Mouse (Mus musculus) embryonic facial prominence, embryonic 14.5 days (tissue): ENCODE data around the gene Hsf2bp. TPM values are rescaled to one million over a fixed set of nuclear protein-coding genes. Genes with fewer than 3 reads are reported as not detected.

ENCODE experiments used
- ATAC-seq: fragments of 200-750 bp; cut with Nextera tagmentation; 2 replicates; pipeline ENCODE4 v1.8.0; 2017; ENCODE audit warnings: low read depth, moderate number of reproducible peaks, moderate TSS enrichment
- DNase-seq: peaks from one replicate; pipeline ENCODE4 v3.0.0-alpha.2; 2015; ENCODE audit warnings: low spot score
- H3K27ac ChIP-seq: fragments of 300-500 bp; sonication (generic); replicated peaks from 2 replicates; pipeline ENCODE4 v1.5.1; 2014; ENCODE audit warnings: low read depth, mild to moderate bottlenecking, low read length, moderate library complexity
- H3K27me3 ChIP-seq: fragments of 300-500 bp; sonication (generic); replicated peaks from 2 replicates; pipeline ENCODE4 v1.6.1; 2014; ENCODE audit warnings: low read length; ENCODE audit not compliant: control insufficient read depth, insufficient read depth
- H3K36me3 ChIP-seq: fragments of 300-500 bp; sonication (generic); 2 replicates; pipeline ENCODE4 v1.6.1; 2014; ENCODE audit warnings: low read length, mixed read lengths; ENCODE audit not compliant: control insufficient read depth, insufficient read depth
- H3K4me1 ChIP-seq: fragments of 300-500 bp; sonication (generic); 2 replicates; pipeline ENCODE4 v1.6.1; 2014; ENCODE audit warnings: antibody characterized with exemption, low read length; ENCODE audit not compliant: control insufficient read depth, insufficient read depth
- H3K4me2 ChIP-seq: fragments of 300-500 bp; sonication (generic); 2 replicates; pipeline ENCODE4 v1.6.1; 2014; ENCODE audit warnings: low read depth, mild to moderate bottlenecking, low read length, moderate library complexity, mixed read lengths
- H3K4me3 ChIP-seq: fragments of 300-500 bp; sonication (generic); 2 replicates; pipeline ENCODE4 v1.5.1; 2014; ENCODE audit warnings: low read depth, mild to moderate bottlenecking, low read length
- H3K9ac ChIP-seq: fragments of 300-500 bp; sonication (generic); 2 replicates; pipeline ENCODE4 v1.6.1; 2014; ENCODE audit warnings: low read depth, mild to moderate bottlenecking, low read length, moderate library complexity, mixed read lengths
- H3K9me3 ChIP-seq: fragments of 300-500 bp; sonication (generic); 2 replicates; pipeline ENCODE4 v1.6.1; 2016; ENCODE audit warnings: low read length; ENCODE audit not compliant: control insufficient read depth
- WGBS: fragments of 180-500 bp; shearing (Covaris S2); extraction: QIAGEN DNeasy Blood & Tissue Kit; methylation state at CpG from one replicate; pipeline ENCODE4 v1.1.7; 2014; 5-methylcytosine and 5-hydroxymethylcytosine counted together
- polyA plus RNA-seq: library from polyadenylated mRNA; unstranded; fragments of >200 nt; fragmentation: Nextera tagmentation; extraction: Ambion mirVana; gene quantifications from 2 replicates; pipeline ENCODE4 v1.2.1, GENCODE M21; 2014

Hsf2bp gene
- polyA plus RNA-seq, 1 experiment from 2014 or later, result 1.2 TPM

GRCm38 (mm10) chr17:31908966-31909365, 127.2 kb downstream of the Hsf2bp start:
- Histone ChIP-seq H3K9me3 (no peaks in the 10 kb centered on the region), H3K36me3 (no peaks in the 10 kb centered on the region), H3K9ac (no peak overlapping the region), H3K27me3 (no peaks in the 10 kb centered on the region), H3K4me3 (no peak overlapping the region), H3K4me2 (no peak overlapping the region), H3K27ac (no peak overlapping the region), H3K4me1 (peaks cover 13% of the 10 kb centered on the region)
- WGBS, result 94% methylated on average over 2 of the region's 2 CpGs
- ATAC-seq (no peak), DNase-seq (no peak)

DNA sequence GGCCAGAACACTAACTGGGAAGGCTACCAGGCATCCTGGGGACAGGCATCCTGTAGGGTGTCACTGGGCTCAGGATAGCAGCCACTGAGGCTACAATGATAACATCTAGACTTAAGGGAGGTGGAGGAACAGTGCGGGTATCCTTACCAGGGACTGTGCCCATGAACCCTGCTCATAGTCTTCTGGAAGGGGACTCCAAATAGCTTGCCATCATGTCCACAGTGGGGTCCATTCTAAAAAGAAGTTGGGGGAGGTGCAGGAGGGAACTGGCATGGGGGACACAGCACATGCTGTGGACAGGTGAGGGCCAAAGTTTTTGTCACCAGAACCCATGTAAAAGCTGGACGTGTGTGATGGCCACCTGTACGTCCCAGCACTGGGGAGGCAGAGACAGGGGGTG, 129.7 kb downstream of the Hsf2bp start:
- ATAC-seq, result no peak
- H3K4me1 ChIP-seq, result no peaks in the 10 kb centered on the region
- H3K4me3 ChIP-seq, result no peak overlapping the region
- no peaks in the 10 kb centered on the region for H3K9me3 ChIP-seq
- DNase-seq, result no peak
- no peak overlapping the region for H3K9ac ChIP-seq
- H3K36me3 ChIP-seq, result no peaks in the 10 kb centered on the region
- no peak overlapping the region for H3K4me2 ChIP-seq
- 93% methylated on average over 3 of the region's 3 CpGs for WGBS
- no peak overlapping the region; the same call in 1 of the 2 replicates for H3K27ac ChIP-seq
- H3K27me3 ChIP-seq, result no peaks in the 10 kb centered on the region

- peak; percentile 12; the same call in 1 of the 2 replicates for ATAC-seq
These were observed 130.3 kb downstream of the Hsf2bp start for GRCm38 (mm10) chr17:31905791-31906211.

DNA sequence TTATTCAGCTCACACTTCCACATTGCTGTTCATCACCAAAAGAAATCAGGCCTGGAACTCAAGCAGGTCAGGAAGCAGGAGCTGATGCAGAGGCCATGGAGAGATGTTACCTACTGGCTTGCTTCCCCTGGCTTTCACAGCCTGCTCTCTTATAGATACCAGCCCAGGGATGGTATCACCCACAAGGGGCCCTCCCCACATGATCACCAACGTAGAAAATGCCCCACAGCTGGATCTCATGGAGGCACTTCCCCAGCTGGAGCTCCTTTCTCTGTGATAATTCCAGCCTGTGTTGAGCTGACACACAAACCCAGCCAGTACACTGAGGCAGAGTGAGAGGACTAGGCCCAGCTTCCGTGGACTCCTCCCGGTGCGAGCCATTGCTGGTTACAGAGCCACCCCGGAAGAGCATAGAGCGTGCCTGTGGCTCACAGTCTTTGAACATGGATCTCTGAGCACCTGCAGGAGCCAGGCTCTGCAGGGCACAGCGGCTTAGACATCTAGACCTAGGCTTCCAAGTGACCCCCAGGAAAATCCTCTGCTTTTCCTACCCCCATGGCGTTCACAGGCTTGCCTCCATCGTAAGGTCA, 130.9 kb downstream of the Hsf2bp start:
- no peak for DNase-seq
- 71% methylated on average over 9 of the region's 9 CpGs for WGBS
- no peak overlapping the region for H3K9ac ChIP-seq
- no peak overlapping the region for H3K4me2 ChIP-seq
- H3K9me3 ChIP-seq, result no peaks in the 10 kb centered on the region
- peak overlapping the region; percentile 42; the same call in 1 of the 2 replicates for H3K27ac ChIP-seq
- no peak overlapping the region for H3K4me3 ChIP-seq
- no peaks in the 10 kb centered on the region for H3K36me3 ChIP-seq
- H3K4me1 ChIP-seq, result no peaks in the 10 kb centered on the region
- ATAC-seq, result no peak
- H3K27me3 ChIP-seq, result no peaks in the 10 kb centered on the region

More at GRCm38 (mm10) chr17:31905791-31906211, 130.3 kb downstream of the Hsf2bp start:
- Histone ChIP-seq H3K27me3 (no peaks in the 10 kb centered on the region), H3K9me3 (no peaks in the 10 kb centered on the region), H3K27ac (peak overlapping the region; percentile 42; the same call in 1 of the 2 replicates), H3K36me3 (no peaks in the 10 kb centered on the region), H3K4me3 (no peak overlapping the region), H3K4me2 (no peak overlapping the region), H3K9ac (no peak overlapping the region), H3K4me1 (no peaks in the 10 kb centered on the region)
- peak; percentile 53 for DNase-seq
- WGBS, result 51% methylated on average over 10 of the region's 10 CpGs

GRCm38 (mm10) chr17:31904036-31904435, 132.1 kb downstream of the Hsf2bp start:
- Histone ChIP-seq H3K9me3 (no peaks in the 10 kb centered on the region), H3K9ac (no peak overlapping the region), H3K36me3 (no peaks in the 10 kb centered on the region), H3K27ac (no peak overlapping the region), H3K4me1 (no peaks in the 10 kb centered on the region), H3K4me3 (no peak overlapping the region), H3K27me3 (no peaks in the 10 kb centered on the region), H3K4me2 (no peak overlapping the region)
- 83% methylated on average over 7 of the region's 7 CpGs for WGBS
- no peak for ATAC-seq
- DNase-seq, result no peak

DNA sequence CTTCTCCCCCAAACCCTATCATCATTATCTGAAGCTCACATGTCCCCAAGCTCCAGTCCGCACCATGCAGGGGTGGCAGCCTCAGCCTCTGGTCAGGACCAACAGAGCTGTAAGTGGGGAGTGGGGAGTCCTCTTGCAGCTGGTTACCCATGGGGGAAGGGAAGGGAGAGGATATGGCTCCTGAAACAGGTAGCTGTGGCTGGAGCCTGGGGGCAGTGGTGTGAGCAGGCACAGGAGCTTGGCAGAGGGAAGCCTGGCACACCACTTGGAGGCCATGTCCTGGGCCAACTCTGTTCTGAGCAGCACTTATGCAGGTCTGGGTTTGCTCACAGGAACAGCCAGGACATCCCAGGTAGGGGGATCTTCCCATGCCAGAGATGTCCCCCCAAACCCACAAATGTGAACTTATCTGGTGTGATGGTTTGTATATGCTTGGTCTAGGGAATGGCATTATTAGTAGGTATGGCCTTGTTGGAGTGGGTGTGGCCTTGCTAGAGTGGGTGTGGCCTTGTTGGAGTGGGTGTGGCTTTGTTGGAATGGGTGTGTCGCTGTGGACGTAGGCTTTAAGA, 133.4 kb downstream of the Hsf2bp start:
- ATAC-seq (no peak), DNase-seq (no peak)
- Histone ChIP-seq H3K9me3 (no peaks in the 10 kb centered on the region), H3K4me2 (no peak overlapping the region), H3K27ac (no peak overlapping the region), H3K36me3 (no peaks in the 10 kb centered on the region), H3K4me3 (no peak overlapping the region), H3K4me1 (no peaks in the 10 kb centered on the region), H3K9ac (no peak overlapping the region), H3K27me3 (no peaks in the 10 kb centered on the region)
- 94% methylated on average over 3 of the region's 3 CpGs for WGBS

DNA sequence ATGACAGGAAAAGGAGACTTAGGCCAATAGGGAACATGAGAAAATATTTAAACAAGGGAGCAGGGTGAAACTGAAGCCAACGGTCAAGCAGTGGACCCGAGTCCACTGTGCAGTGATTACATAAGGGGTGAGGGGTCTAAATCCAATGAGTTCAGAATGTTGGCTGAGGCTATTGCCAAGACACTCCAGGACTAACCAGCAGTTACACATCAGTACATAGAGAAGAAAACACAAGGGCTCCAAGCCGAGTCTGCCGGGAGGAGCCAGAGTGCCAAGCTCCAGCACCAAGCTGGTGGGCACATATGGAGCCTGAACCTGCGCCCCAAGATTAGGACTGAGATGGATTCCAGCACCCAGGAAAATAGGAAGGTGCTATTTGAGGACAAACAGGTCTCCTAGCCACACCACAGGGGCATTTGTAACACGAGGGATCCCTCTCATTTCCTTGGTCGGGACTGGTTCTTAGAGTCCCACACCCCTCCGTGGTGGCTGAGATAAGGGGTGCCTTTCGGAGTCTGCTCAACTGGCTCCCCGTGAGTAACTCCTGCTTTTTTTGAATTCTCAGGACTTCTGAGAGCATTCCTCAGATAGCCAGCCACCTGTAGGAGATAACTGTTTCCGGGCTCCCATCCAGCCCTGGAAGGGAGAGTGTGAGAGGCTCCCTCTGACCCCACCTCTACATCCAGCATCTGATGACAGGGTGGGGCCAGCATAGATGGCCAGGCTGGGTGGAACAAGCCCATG, 134.5 kb downstream of the Hsf2bp start:
- Histone ChIP-seq H3K4me2 (no peak overlapping the region), H3K9ac (no peak overlapping the region), H3K9me3 (no peaks in the 10 kb centered on the region), H3K4me1 (peaks cover 4% of the 10 kb centered on the region; the same call in 1 of the 2 replicates), H3K36me3 (no peaks in the 10 kb centered on the region), H3K27ac (no peak overlapping the region), H3K4me3 (no peak overlapping the region), H3K27me3 (no peaks in the 10 kb centered on the region)
- ATAC-seq, result no peak
- WGBS, result 71% methylated on average over 11 of the region's 11 CpGs
- DNase-seq, result no peak

GRCm38 (mm10) chr17:31898941-31899340, 137.2 kb downstream of the Hsf2bp start:
- no peaks in the 10 kb centered on the region for H3K9me3 ChIP-seq
- H3K36me3 ChIP-seq, result no peaks in the 10 kb centered on the region
- H3K4me1 ChIP-seq, result peaks cover 4% of the 10 kb centered on the region; the same call in 1 of the 2 replicates
- 53% methylated on average over 5 of the region's 5 CpGs for WGBS
- DNase-seq, result no peak
- no peak overlapping the region for H3K9ac ChIP-seq
- H3K4me2 ChIP-seq, result no peak overlapping the region
- no peaks in the 10 kb centered on the region for H3K27me3 ChIP-seq
- H3K27ac ChIP-seq, result no peak overlapping the region
- no peak for ATAC-seq
- no peak overlapping the region for H3K4me3 ChIP-seq
